Mouse (Mus musculus): ENCODE data around the gene Vmn1r77.
"Not testable (repeated sequence)": the region's sequence is repeated elsewhere in the genome, so short reads cannot be mapped to it uniquely, and the experiment has no call there.

Vmn1r77 gene

GRCm38 (mm10) chr7:12036452-12036851 is at the start of gene Vmn1r77:
TSS of gene Vmn1r77 (plus strand) at chr7:12036752.
- DNase-seq: not testable (repeated sequence)

- DNase-seq: not testable (repeated sequence)
Measured at GRCm38 (mm10) chr7:12011491-12011890, 25.1 kb upstream of the Vmn1r77 start.

GRCm38 (mm10) chr7:12012392-12012791 is 24.2 kb upstream of the Vmn1r77 start:
- not testable (repeated sequence) for DNase-seq

- DNase-seq: no peak
Measured at GRCm38 (mm10) chr7:12013106-12013505, 23.4 kb upstream of the Vmn1r77 start.

- DNase-seq: not testable (repeated sequence)
Measured at GRCm38 (mm10) chr7:12017829-12018228, 18.7 kb upstream of the Vmn1r77 start.

GRCm38 (mm10) chr7:12040664-12041063 is 4.1 kb downstream of the Vmn1r77 start:
- no peak for DNase-seq

All from cerebellum, postnatal 36 days (tissue).